Mouse (Mus musculus): Measurements from ENCODE around the gene Gm10322. TPM values are rescaled to one million over a fixed set of nuclear protein-coding genes. Genes with fewer than 3 reads are reported as not detected.

The Gm10322 gene
- not detected in 2 replicates for polyA plus RNA-seq (2021; fragmentation: Nextera tagmentation)
- long read RNA-seq, experiment 1, result 0 reads
- long read RNA-seq, experiment 2, result 0 reads

DNA sequence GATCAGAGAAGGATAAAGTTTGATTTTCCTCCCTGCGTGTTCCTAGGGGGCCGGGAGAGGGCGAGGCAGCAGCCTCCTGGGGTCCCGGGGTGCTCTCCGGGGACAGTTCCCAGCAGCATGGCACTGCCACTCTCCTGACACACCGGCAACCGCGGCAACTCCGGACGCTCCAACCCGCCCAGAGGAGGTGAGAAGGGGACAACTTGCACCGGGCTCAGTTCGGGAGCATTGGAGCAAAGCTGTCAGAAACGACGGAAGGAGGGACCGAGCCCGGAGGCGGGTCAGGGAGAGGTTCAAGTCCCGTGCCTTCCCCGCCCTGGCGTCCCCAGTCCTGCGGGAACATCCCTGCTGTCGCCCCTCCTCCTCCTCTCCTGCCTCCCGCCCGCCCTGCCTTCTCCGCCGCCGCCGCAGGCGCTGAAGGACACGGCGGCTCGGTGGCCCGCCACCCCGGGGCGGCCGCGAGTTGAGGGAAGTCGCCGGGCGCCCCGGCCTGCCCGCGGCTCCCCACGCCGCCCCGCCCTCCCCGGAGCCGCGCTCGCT, at the start of gene Gm10322:
TSS of gene Gm10322 (plus strand) at position 83 of the 540 bp plus-strand sequence.

GRCm38 (mm10) chr10:59616522-59616921, 659 bp downstream of the Gm10322 start, which contains the start of gene Mcu:
Gene Mcu (minus strand): TSS chr10:59616692.

Other genes starting within 250 kb of the Gm10322 start
- gene Gm10273, start 220.4 kb upstream of the Gm10322 start, polyA plus RNA-seq (2021; fragmentation: Nextera tagmentation), result 7.9 and 8.2 TPM in 2 replicates
- gene Pla2g12b, start 212.4 kb upstream of the Gm10322 start, polyA plus RNA-seq (2021; fragmentation: Nextera tagmentation), result not detected in 2 replicates
- 0.21 and 0.51 TPM in 2 replicates for gene Oit3, start 174.3 kb upstream of the Gm10322 start, polyA plus RNA-seq (2021; fragmentation: Nextera tagmentation)
- 24.0 and 29.9 TPM in 2 replicates for gene Mcu, start 629 bp downstream of the Gm10322 start, polyA plus RNA-seq (2021; fragmentation: Nextera tagmentation)
- 43.0 and 60.6 TPM in 2 replicates for gene Micu1, start 86.4 kb downstream of the Gm10322 start, polyA plus RNA-seq (2021; fragmentation: Nextera tagmentation)

Measured in left cerebral cortex, adult 6 months (tissue).